Mouse (Mus musculus) heart, embryonic 10.5 days (tissue): ENCODE data around the gene Inka2. TPM values are rescaled to one million over a fixed set of nuclear protein-coding genes. Genes with fewer than 3 reads are reported as not detected.

ENCODE experiments used
- DNase-seq: peaks from one replicate; pipeline ENCODE4 v3.0.0-alpha.2; 2017; ENCODE audit warnings: low spot score
- H3K27ac ChIP-seq: fragments of 300-500 bp; sonication (generic); 2 replicates; pipeline ENCODE4 v1.5.1; 2016; ENCODE audit warnings: mild to moderate bottlenecking
- H3K27me3 ChIP-seq: fragments of 300-500 bp; sonication (generic); 2 replicates; pipeline ENCODE4 v1.6.1; 2016; ENCODE audit warnings: mild to moderate bottlenecking; ENCODE audit not compliant: poor library complexity, insufficient read depth, severe bottlenecking
- H3K36me3 ChIP-seq: fragments of 300-500 bp; sonication (generic); 2 replicates; pipeline ENCODE4 v1.6.1; 2016; ENCODE audit warnings: mild to moderate bottlenecking, moderate library complexity
- H3K4me1 ChIP-seq: fragments of 300-500 bp; sonication (generic); 2 replicates; pipeline ENCODE4 v1.6.1; 2016; ENCODE audit warnings: mild to moderate bottlenecking
- H3K4me3 ChIP-seq: fragments of 300-500 bp; sonication (generic); 2 replicates; pipeline ENCODE4 v1.5.1; 2016; ENCODE audit warnings: mild to moderate bottlenecking, moderate library complexity
- H3K9me3 ChIP-seq: fragments of 300-500 bp; sonication (generic); 2 replicates; pipeline ENCODE4 v1.6.1; 2016; ENCODE audit warnings: mild to moderate bottlenecking, moderate library complexity
- WGBS: fragments of 180-500 bp; shearing (Covaris S2); methylation state at CpG from one replicate; pipeline ENCODE4 v1.1.7; 2016; 5-methylcytosine and 5-hydroxymethylcytosine counted together
- polyA plus RNA-seq: library from polyadenylated mRNA; unstranded; fragments of >200 nt; fragmentation: Nextera tagmentation; extraction: Ambion mirVana; gene quantifications from 2 replicates; pipeline ENCODE4 v1.2.1, GENCODE M21; 2016

Inka2 gene
- 1.5 and 2.4 TPM in 2 replicates for polyA plus RNA-seq

DNA sequence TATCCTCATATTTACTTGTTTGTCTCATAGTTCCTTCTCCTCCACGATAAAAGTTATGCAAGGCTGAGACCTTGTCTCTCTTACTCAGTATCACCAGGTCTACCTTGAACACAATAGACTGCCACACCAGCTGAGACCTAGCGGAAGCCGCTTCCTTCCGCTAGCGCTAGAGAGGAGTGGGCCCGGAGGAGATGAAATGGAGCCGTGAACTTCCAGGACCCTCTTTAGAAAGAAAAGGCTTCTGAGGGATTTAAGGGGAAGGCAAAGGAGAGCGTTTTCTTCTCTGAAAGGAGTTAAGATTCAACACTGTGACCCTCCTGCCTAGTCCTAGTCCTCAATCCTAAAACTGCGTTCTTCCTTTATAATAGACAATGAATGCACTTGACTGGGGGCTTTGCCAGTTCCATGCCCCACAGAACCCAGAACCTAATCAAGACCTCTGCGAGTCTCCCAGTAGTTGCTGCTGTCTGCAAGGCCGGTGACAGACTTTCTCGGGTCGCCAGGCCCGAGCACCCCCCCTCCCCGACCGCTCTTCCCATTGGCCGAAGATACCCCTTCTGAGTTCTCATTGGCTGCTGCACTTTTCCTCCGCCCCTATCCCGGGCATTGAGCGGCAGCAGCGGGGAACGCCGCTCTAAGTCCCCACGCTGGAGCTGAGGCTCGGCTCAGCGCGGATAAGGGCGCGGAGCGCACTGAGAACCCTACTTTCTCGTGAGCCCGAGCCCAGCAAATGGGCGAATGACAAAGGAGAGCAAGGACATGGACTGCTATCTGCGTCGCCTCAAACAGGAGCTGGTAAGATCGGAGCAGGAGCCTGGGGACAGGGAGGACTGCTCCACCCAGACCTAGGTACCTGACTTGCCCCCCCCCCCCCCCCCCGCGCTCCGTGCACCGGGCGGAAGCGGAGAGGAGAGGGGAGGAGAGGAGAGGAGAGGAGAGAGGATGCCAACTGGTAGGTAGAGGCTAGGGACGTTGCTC is at the start of gene Inka2:
Gene Inka2, plus strand, starts transcription at position 569 of the 978 bp plus-strand sequence.
- no peaks in the 10 kb centered on the region for H3K9me3 ChIP-seq
- no peaks in the 10 kb centered on the region for H3K36me3 ChIP-seq
- peaks cover 91% of the 10 kb centered on the region for H3K4me1 ChIP-seq
- peak within 1 kb of the TSS; percentile 86 for H3K27ac ChIP-seq
- peak within 1 kb of the TSS; percentile 81 for H3K4me3 ChIP-seq
- 4% methylated on average over 39 of the region's 43 CpGs for WGBS
- DNase-seq: peak; percentile 93
- H3K27me3 ChIP-seq: peaks cover 32% of the 10 kb centered on the region

DNA sequence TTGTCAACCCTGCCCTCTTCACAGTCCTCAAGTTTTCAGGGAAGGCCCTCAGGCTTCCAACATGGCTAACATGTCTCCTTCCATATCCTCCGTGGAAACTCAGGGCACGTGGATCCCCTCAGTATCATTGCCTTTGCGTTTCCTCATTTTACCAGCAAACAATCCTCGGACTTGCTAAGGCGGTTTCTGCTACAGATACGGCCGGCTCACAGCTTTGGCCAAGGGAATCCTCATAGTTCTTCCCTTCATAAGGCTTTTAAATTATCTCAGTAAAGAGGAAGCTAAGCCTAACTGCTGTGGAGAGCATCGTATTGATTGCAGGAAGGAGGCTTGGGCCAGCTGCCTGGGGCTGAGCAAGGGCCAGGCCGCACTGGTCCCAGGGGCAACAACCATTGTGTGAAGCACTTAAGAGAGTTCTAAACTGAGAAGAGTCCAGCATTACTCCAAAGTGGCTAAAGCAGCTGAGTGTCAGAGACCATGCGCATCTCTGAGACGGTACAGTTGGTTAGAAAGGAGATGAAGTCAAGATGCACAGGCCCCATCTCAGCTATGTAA is 49.3 kb upstream of the Inka2 start:
- Histone ChIP-seq H3K9me3 (no peaks in the 10 kb centered on the region), H3K36me3 (no peaks in the 10 kb centered on the region), H3K27ac (no peak overlapping the region), H3K27me3 (0 out of 2 replicates have a peak, but pooled peaks cover 2% of the 10 kb centered on the region), H3K4me3 (no peak overlapping the region), H3K4me1 (no peaks in the 10 kb centered on the region)
- DNase-seq: peak; percentile 47
- WGBS: 88% methylated on average over 11 of the region's 11 CpGs

- WGBS: 48% methylated on average over 2 of the region's 2 CpGs
- Histone ChIP-seq H3K4me1 (peaks cover 13% of the 10 kb centered on the region), H3K9me3 (no peaks in the 10 kb centered on the region), H3K36me3 (no peaks in the 10 kb centered on the region), H3K4me3 (no peak overlapping the region), H3K27me3 (no peaks in the 10 kb centered on the region), H3K27ac (0 out of 2 replicates have a peak overlapping the region, but pooled peaks have one; percentile 18)
- DNase-seq: peak; percentile 46
Observed at GRCm38 (mm10) chr3:105660530-105660929, 43.9 kb upstream of the Inka2 start.

- H3K27me3 ChIP-seq: peaks cover 9% of the 10 kb centered on the region; the same call in 1 of the 2 replicates
- no peak overlapping the region for H3K4me3 ChIP-seq
- no peaks in the 10 kb centered on the region for H3K9me3 ChIP-seq
- 75% methylated on average over 8 of the region's 8 CpGs for WGBS
- DNase-seq: no peak
- H3K36me3 ChIP-seq: no peaks in the 10 kb centered on the region
- no peak overlapping the region for H3K27ac ChIP-seq
- H3K4me1 ChIP-seq: peaks cover 13% of the 10 kb centered on the region
Observed at GRCm38 (mm10) chr3:105663043-105663442, 41.4 kb upstream of the Inka2 start.

- no peaks in the 10 kb centered on the region for H3K9me3 ChIP-seq
- no peaks in the 10 kb centered on the region for H3K36me3 ChIP-seq
- peak; percentile 59 for DNase-seq
- WGBS: 74% methylated on average over 9 of the region's 9 CpGs
- H3K27me3 ChIP-seq: peaks cover 11% of the 10 kb centered on the region; the same call in 1 of the 2 replicates
- peaks cover 13% of the 10 kb centered on the region for H3K4me1 ChIP-seq
- no peak overlapping the region for H3K27ac ChIP-seq
- no peak overlapping the region for H3K4me3 ChIP-seq
Observed at GRCm38 (mm10) chr3:105665105-105665765, 39.2 kb upstream of the Inka2 start.

- DNase-seq: peak; percentile 51
- Histone ChIP-seq H3K9me3 (no peaks in the 10 kb centered on the region), H3K4me3 (no peak overlapping the region), H3K36me3 (no peaks in the 10 kb centered on the region), H3K27me3 (peaks cover 11% of the 10 kb centered on the region; the same call in 1 of the 2 replicates), H3K4me1 (no peaks in the 10 kb centered on the region), H3K27ac (no peak overlapping the region)
- WGBS: 54% methylated on average over 4 of the region's 4 CpGs
Observed at GRCm38 (mm10) chr3:105666996-105667523, 37.3 kb upstream of the Inka2 start.

- DNase-seq: peak; percentile 56
- Histone ChIP-seq H3K27me3 (peaks cover 11% of the 10 kb centered on the region; the same call in 1 of the 2 replicates), H3K4me3 (no peak overlapping the region), H3K9me3 (no peaks in the 10 kb centered on the region), H3K36me3 (no peaks in the 10 kb centered on the region), H3K4me1 (no peaks in the 10 kb centered on the region), H3K27ac (no peak overlapping the region)
- 40% methylated on average over 9 of the region's 9 CpGs for WGBS
Observed at GRCm38 (mm10) chr3:105668161-105668560, 36.2 kb upstream of the Inka2 start.

DNA sequence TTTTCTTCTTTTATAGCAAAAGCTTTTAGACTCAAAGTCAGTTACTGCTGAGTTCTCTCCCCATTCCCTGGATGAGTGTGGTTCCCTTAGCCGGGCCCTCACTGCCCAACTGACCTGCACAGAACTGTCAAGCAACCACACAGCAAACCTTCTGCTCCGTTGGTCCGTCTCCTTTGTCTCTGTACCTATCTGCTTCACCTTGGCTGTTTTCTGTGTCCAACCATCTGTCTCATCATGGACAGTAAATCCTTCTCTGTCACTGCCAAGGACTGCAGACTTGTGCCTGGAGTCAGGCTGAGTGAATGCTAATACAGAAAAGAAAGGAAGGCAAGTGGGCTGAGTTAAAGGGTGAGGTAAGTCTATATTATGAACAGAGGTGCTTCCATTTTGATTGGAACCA is 34.6 kb upstream of the Inka2 start:
- WGBS: 75% methylated on average over 3 of the region's 3 CpGs
- Histone ChIP-seq H3K4me3 (no peak overlapping the region), H3K4me1 (no peaks in the 10 kb centered on the region), H3K27ac (no peak overlapping the region), H3K27me3 (peaks cover 11% of the 10 kb centered on the region; the same call in 1 of the 2 replicates), H3K36me3 (no peaks in the 10 kb centered on the region), H3K9me3 (no peaks in the 10 kb centered on the region)
- peak; percentile 24 for DNase-seq

DNA sequence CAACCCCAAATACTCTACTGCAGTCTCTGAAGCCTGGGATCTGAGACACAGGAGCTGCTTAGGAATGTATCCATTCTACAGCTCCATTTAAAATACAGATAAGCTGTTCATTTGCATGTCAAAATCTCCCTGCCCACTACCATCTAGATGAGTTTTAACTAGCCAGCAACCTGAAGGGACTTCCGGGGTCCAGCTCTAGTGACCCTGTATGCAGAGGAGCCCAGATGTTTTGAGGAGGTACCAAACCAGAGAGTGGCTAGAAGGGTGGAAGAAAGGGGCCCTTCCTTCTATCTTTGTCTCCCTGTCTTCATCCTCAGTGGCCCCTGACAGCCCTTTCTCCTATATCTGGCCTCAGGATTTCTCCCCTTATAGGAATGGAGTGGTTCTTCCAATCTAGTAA is 33.6 kb upstream of the Inka2 start:
- Histone ChIP-seq H3K9me3 (no peaks in the 10 kb centered on the region), H3K36me3 (no peaks in the 10 kb centered on the region), H3K4me3 (no peak overlapping the region), H3K27ac (no peak overlapping the region), H3K4me1 (no peaks in the 10 kb centered on the region), H3K27me3 (peaks cover 11% of the 10 kb centered on the region; the same call in 1 of the 2 replicates)
- 81% methylated on average over 1 of the region's 1 CpGs for WGBS
- peak; percentile 58 for DNase-seq

DNA sequence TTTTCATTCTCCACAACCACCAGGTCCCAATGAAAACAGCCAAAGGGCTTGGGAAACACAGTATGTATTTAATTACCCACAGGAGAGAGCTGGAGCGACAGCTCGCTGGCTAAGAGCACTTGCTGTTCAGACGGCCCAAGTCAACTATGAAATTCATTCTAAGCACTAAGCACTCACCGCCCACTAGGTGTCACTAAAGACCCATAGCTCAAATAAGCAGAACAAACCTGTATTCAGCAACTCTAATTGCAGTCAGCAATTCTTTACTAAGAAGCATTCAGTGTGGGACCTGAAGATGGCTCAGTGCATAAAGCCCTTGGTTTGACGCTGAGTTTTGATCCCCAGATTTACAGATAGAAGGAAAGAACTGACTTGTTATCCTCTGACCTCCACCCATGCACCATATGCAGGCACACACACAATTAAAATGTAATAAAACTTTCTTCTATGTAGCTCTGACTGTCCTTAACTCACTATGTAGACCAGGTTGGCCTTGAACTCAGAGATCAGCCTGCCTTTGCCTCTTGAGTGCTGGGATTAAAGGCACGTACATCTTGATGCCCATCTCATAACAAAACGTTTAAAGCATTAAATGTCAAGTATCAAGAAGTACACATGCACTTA is 29.7 kb upstream of the Inka2 start:
- H3K27ac ChIP-seq: no peak overlapping the region
- 17% methylated on average over 7 of the region's 7 CpGs for WGBS
- peak; percentile 77 for DNase-seq

GRCm38 (mm10) chr3:105675932-105676331 is 28.5 kb upstream of the Inka2 start:
- 53% methylated on average over 2 of the region's 2 CpGs for WGBS
- DNase-seq: peak; percentile 24
- H3K9me3 ChIP-seq: no peaks in the 10 kb centered on the region
- H3K27me3 ChIP-seq: no peaks in the 10 kb centered on the region
- H3K27ac ChIP-seq: no peak overlapping the region
- H3K4me3 ChIP-seq: no peak overlapping the region
- H3K4me1 ChIP-seq: no peaks in the 10 kb centered on the region
- peaks cover 33% of the 10 kb centered on the region for H3K36me3 ChIP-seq

More for the DNA sequence above, 29.7 kb upstream of the Inka2 start:
- Histone ChIP-seq H3K27me3 (no peaks in the 10 kb centered on the region), H3K36me3 (peaks cover 21% of the 10 kb centered on the region), H3K4me1 (no peaks in the 10 kb centered on the region), H3K9me3 (no peaks in the 10 kb centered on the region), H3K4me3 (no peak overlapping the region)

DNA sequence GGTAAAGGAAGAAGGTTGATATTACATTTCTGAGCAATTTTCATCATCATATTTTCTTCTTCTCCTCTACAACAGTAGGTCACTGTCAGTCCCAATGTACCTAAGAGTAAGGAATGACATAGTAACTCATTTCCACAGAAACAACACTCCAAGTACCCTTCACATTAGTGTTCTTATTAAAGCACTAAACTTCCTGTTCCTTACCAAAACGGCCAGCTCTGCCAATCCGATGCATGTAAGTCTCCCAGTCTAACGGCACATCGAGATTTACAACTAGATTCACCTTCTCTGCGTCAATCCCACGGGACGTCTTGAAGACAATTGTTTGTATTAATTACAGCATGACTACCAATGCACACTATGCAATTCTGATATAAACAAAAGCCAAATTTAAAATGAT is 24.1 kb upstream of the Inka2 start:
- Histone ChIP-seq H3K27ac (no peak overlapping the region), H3K4me1 (no peaks in the 10 kb centered on the region), H3K9me3 (no peaks in the 10 kb centered on the region), H3K36me3 (peaks cover 63% of the 10 kb centered on the region), H3K27me3 (no peaks in the 10 kb centered on the region), H3K4me3 (no peak overlapping the region)
- WGBS: 93% methylated on average over 7 of the region's 7 CpGs
- DNase-seq: peak; percentile 20
